Mouse (Mus musculus) kidney, postnatal 14 days (tissue): ENCODE measurements at regions not wholly inside any gene's neighbourhood (a gene's known extent, or its start where the extent isn't known, plus 50 kb on each side); places are given as distances from the start of the nearest gene placed in this dataset.
A peak's percentile ranks its signal among the peaks of the same experiment; 100 is the strongest.

ENCODE experiments used
- DNase-seq: peaks from one replicate; pipeline ENCODE4 v3.0.0; 2022; ENCODE audit warnings: mixed read lengths

GRCm38 (mm10) chr19:26261530-26261929 lies 343.3 kb upstream of the Smarca2 start:
- DNase-seq: no peak

- no peak for DNase-seq
These were observed 308.5 kb upstream of the Smarca2 start for GRCm38 (mm10) chr19:26296360-26296759.

- DNase-seq: no peak
These were observed 296.2 kb upstream of the Smarca2 start for GRCm38 (mm10) chr19:26308477-26309135.

GRCm38 (mm10) chr19:26318977-26319376 lies 285.9 kb upstream of the Smarca2 start:
- no peak for DNase-seq

GRCm38 (mm10) chr19:26323682-26324081 lies 281.2 kb upstream of the Smarca2 start:
- no peak for DNase-seq

- no peak for DNase-seq
These were observed 265.7 kb upstream of the Smarca2 start for GRCm38 (mm10) chr19:26339120-26339519.

- DNase-seq: no peak
These were observed 264.7 kb upstream of the Smarca2 start for GRCm38 (mm10) chr19:26340155-26340554.

GRCm38 (mm10) chr19:26355054-26355453 lies 249.8 kb upstream of the Smarca2 start:
- no peak for DNase-seq

- DNase-seq: no peak
These were observed 220.9 kb upstream of the Smarca2 start for GRCm38 (mm10) chr19:26383961-26384381.

GRCm38 (mm10) chr19:26386075-26386474 lies 218.8 kb upstream of the Smarca2 start:
- DNase-seq: no peak

GRCm38 (mm10) chr19:26412684-26413083 lies 192.2 kb upstream of the Smarca2 start:
- DNase-seq: no peak

GRCm38 (mm10) chr19:26414476-26415024 lies 190.3 kb upstream of the Smarca2 start:
- no peak for DNase-seq

GRCm38 (mm10) chr19:26419781-26420180 lies 185.1 kb upstream of the Smarca2 start:
- DNase-seq: no peak

- no peak for DNase-seq
These were observed 165.7 kb upstream of the Smarca2 start for GRCm38 (mm10) chr19:26439163-26439562.

GRCm38 (mm10) chr19:26445309-26445708 lies 159.5 kb upstream of the Smarca2 start:
- DNase-seq: no peak

GRCm38 (mm10) chr19:26447427-26448023 lies 157.3 kb upstream of the Smarca2 start:
- no peak for DNase-seq

- no peak for DNase-seq
These were observed 143.1 kb upstream of the Smarca2 start for GRCm38 (mm10) chr19:26461712-26462111.

- peak; percentile 6 for DNase-seq
These were observed 139.6 kb upstream of the Smarca2 start for GRCm38 (mm10) chr19:26465228-26465627.

- DNase-seq: no peak
These were observed 138.6 kb upstream of the Smarca2 start for GRCm38 (mm10) chr19:26466244-26466643.

- no peak for DNase-seq
These were observed 137.6 kb upstream of the Smarca2 start for GRCm38 (mm10) chr19:26467179-26467651.

GRCm38 (mm10) chr19:26472659-26473058 lies 132.2 kb upstream of the Smarca2 start:
- no peak for DNase-seq

GRCm38 (mm10) chr19:26473211-26473610 lies 131.6 kb upstream of the Smarca2 start:
- no peak for DNase-seq

- no peak for DNase-seq
These were observed 129.7 kb upstream of the Smarca2 start for GRCm38 (mm10) chr19:26475197-26475596.

- DNase-seq: no peak
These were observed 129.1 kb upstream of the Smarca2 start for GRCm38 (mm10) chr19:26475754-26476153.
